Mouse (Mus musculus) neural tube, embryonic 12.5 days (tissue): Measurements from ENCODE around the gene Aifm1. TPM values are rescaled to one million over a fixed set of nuclear protein-coding genes. Genes with fewer than 3 reads are reported as not detected.

Source experiments
- ATAC-seq: fragments of 200-750 bp; cut with Nextera tagmentation; 2 replicates; pipeline ENCODE4 v1.8.0; 2017; ENCODE audit warnings: low read depth, mild to moderate bottlenecking, moderate TSS enrichment, moderate library complexity; ENCODE audit not compliant: low FRiP score
- H3K27ac ChIP-seq: fragments of 300-500 bp; sonication (generic); 2 replicates; pipeline ENCODE4 v1.5.1; 2016
- H3K27me3 ChIP-seq: fragments of 300-500 bp; sonication (generic); replicated peaks from 2 replicates; pipeline ENCODE4 v1.6.1; 2016; ENCODE audit warnings: mild to moderate bottlenecking
- H3K36me3 ChIP-seq: fragments of 300-500 bp; sonication (generic); 2 replicates; pipeline ENCODE4 v1.6.1; 2016; ENCODE audit warnings: mild to moderate bottlenecking
- H3K4me1 ChIP-seq: fragments of 300-500 bp; sonication (generic); 2 replicates; pipeline ENCODE4 v1.6.1; 2016
- H3K4me2 ChIP-seq: fragments of 300-500 bp; sonication (generic); replicated peaks from 2 replicates; pipeline ENCODE4 v1.6.1; 2016; ENCODE audit warnings: mild to moderate bottlenecking
- H3K4me3 ChIP-seq: fragments of 300-500 bp; sonication (generic); 2 replicates; pipeline ENCODE4 v1.5.1; 2016
- H3K9ac ChIP-seq: fragments of 300-500 bp; sonication (generic); 2 replicates; pipeline ENCODE4 v1.6.1; 2016; ENCODE audit warnings: mild to moderate bottlenecking
- H3K9me3 ChIP-seq: fragments of 300-500 bp; sonication (generic); 2 replicates; pipeline ENCODE4 v1.6.1; 2016; ENCODE audit warnings: mild to moderate bottlenecking
- WGBS: fragments of 180-500 bp; shearing (Covaris S2); methylation state at CpG from one replicate; pipeline ENCODE4 v1.1.7; 2016; 5-methylcytosine and 5-hydroxymethylcytosine counted together
- polyA plus RNA-seq: library from polyadenylated mRNA; unstranded; fragments of >200 nt; fragmentation: Nextera tagmentation; extraction: Ambion mirVana; gene quantifications from 2 replicates; pipeline ENCODE4 v1.2.1, GENCODE M21; 2016

Gene Aifm1
- polyA plus RNA-seq: 56.0 and 58.8 TPM in 2 replicates

DNA sequence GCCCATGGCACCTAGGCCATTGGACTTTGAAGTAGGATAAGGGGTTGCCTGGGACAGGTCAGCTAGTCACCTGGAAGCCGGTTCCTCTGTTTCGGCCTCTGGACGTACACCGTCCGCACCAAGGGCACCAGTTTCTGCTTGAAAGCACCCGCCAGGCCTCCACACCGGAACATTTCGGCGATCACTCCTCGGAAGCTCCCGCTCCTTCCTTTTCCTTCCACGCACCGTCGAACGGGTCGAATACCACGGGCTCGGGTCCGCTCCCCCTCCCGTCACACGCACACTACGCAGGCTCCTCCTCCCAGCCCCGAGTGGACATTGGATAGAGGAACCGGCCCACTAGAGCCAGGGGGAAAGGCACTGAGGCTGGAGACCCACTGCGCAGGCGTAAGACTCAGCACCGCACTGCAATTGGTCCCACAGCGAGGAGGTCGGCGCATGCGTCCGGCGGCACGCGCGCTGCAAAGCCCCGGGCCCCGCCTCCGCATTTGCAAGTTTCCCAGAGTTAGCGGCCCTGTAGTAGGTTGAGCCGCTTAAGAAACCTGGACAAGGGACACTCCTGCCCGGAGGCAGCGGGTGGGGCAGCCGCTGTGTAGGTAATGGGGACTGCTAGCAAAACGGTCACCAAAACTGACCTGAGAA lies at the start of gene Aifm1:
Gene Aifm1, minus strand, starts transcription at position 398 of the 642 bp plus-strand sequence.
- no peaks in the 10 kb centered on the region for H3K36me3 ChIP-seq
- peak within 1 kb of the TSS; percentile 48 for H3K4me3 ChIP-seq
- WGBS: 28% methylated on average over 41 of the region's 45 CpGs
- no peaks in the 10 kb centered on the region; the same call in 1 of the 2 replicates for H3K4me1 ChIP-seq
- peak; percentile 97 for ATAC-seq
- H3K27ac ChIP-seq: no peak within 1 kb of the TSS
- no peaks in the 10 kb centered on the region for H3K27me3 ChIP-seq
- no peaks in the 10 kb centered on the region for H3K9me3 ChIP-seq
- peak within 1 kb of the TSS; percentile 55 for H3K9ac ChIP-seq
- peak within 1 kb of the TSS; percentile 61 for H3K4me2 ChIP-seq

DNA sequence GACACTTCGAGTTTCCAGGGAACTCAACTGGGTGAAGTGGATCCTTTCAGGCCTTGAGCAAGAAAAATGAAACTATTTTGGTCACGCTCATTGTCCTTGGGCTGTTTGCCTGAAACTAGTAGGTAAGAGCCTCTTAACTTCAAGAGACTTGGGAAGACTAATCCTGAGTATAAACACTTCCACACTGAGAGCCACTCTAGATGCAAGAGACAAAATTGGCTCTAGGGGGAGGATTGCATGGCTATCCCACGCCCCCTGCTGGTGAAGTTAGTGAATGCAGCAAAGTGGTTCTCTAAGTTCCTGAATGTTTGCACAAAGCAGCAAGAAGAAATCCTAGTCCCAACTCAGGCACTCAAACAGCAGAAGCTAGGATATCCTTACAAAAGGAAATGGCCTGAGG lies 18.8 kb upstream of the Aifm1 start:
- Histone ChIP-seq H3K27me3 (no peaks in the 10 kb centered on the region), H3K4me3 (no peak overlapping the region), H3K4me2 (no peak overlapping the region), H3K36me3 (no peaks in the 10 kb centered on the region), H3K9ac (no peak overlapping the region), H3K4me1 (no peaks in the 10 kb centered on the region), H3K27ac (no peak overlapping the region), H3K9me3 (no peaks in the 10 kb centered on the region)
- ATAC-seq: no peak
- 46% methylated on average over 3 of the region's 3 CpGs for WGBS

DNA sequence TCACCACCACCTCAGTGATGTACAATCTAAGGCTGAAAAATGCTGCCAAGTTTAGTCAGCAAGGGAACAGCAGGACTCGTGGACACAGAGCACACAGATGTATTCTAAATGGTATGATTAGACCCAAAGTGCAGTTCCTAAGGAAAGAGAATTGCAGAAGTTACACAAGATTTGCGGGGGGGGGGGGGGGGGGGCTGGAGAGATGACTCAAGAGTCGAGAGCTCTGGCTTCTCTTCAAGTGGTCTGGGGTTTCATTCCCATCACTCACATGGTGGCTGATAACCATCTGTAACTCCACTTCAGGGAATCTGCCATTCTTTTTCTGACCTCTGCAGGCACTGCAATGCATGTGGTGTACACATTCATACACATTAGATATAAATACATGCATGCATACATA lies 13.1 kb upstream of the Aifm1 start:
- WGBS: 68% methylated on average over 3 of the region's 3 CpGs
- Histone ChIP-seq H3K4me3 (no peak overlapping the region), H3K4me1 (no peaks in the 10 kb centered on the region), H3K27ac (no peak overlapping the region), H3K36me3 (no peaks in the 10 kb centered on the region), H3K27me3 (no peaks in the 10 kb centered on the region), H3K9me3 (no peaks in the 10 kb centered on the region), H3K4me2 (no peak overlapping the region), H3K9ac (no peak overlapping the region)
- ATAC-seq: no peak

DNA sequence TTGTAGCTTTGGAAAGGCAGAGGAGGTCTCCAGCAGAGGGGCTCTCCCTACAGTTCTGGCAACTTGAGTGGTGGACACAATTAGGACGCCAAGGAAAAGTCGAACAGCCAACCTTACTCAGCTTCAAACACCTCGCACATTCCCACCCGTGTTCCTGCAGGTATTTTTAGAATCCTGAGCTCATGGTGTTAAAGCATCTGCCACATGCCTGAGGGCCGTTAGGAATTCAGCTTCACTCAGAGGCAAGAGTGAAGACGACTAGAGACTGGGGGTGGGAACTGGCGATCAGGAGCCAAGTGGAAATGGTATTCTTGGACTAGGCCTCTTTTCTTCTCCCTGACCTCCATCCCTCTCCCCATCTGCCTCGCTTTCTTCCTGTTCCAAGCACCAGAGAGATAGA lies 12.5 kb upstream of the Aifm1 start:
- Histone ChIP-seq H3K27me3 (no peaks in the 10 kb centered on the region), H3K9ac (no peak overlapping the region), H3K4me3 (no peak overlapping the region)

DNA sequence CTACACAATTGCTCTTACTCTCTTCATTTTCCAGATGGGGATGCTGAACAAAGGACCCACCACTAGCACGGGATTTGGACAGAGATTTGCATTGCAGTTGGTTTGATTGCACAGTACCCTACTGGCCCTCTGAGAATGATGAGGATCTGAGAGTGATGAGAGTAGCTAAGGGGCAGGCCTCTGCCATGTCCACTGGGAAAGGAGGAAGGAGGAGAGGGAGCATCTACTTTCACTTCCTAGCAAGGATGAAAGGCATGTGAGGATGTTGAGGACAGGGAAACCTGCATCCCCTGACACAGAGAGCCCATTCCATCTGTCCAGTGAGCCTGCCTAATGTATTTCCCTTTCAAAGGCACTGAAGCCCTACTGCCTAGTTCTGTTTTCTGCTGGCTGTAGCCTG lies 12.0 kb upstream of the Aifm1 start:
- Histone ChIP-seq H3K9ac (no peak overlapping the region), H3K36me3 (no peaks in the 10 kb centered on the region), H3K27ac (no peak overlapping the region), H3K27me3 (no peaks in the 10 kb centered on the region), H3K4me3 (no peak overlapping the region), H3K4me1 (no peaks in the 10 kb centered on the region), H3K4me2 (no peak overlapping the region), H3K9me3 (no peaks in the 10 kb centered on the region)
- no peak for ATAC-seq
- 81% methylated on average over 1 of the region's 1 CpGs for WGBS

More for the DNA sequence above, 12.5 kb upstream of the Aifm1 start:
- no peaks in the 10 kb centered on the region for H3K36me3 ChIP-seq
- no peaks in the 10 kb centered on the region for H3K9me3 ChIP-seq
- no peak for ATAC-seq
- 72% methylated on average over 8 of the region's 8 CpGs for WGBS
- no peak overlapping the region for H3K27ac ChIP-seq
- H3K4me2 ChIP-seq: no peak overlapping the region
- H3K4me1 ChIP-seq: no peaks in the 10 kb centered on the region

DNA sequence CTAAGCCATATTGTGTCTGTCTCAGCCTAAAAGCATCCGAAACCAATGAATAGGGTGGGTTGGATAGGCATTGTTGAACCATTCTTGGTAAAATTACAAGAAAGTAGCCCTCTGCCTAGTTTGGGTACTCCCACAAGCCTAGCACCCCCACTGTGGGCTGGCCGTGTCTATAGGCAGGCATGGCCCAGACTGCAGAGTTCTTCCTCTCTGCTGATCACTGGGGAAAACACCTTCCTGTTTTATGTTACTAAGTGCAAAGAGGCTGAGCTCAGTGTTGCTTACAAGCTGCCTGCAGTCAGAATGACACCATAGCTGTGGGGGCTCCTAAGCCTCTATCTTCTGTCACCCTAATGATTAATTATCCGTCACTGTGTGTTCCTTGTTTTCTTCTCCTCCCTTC lies 10.1 kb upstream of the Aifm1 start:
- WGBS: 72% methylated on average over 3 of the region's 3 CpGs
- Histone ChIP-seq H3K9me3 (no peaks in the 10 kb centered on the region), H3K4me3 (no peak overlapping the region), H3K27me3 (no peaks in the 10 kb centered on the region), H3K36me3 (no peaks in the 10 kb centered on the region), H3K9ac (no peak overlapping the region), H3K27ac (no peak overlapping the region), H3K4me2 (no peak overlapping the region; the same call in 1 of the 2 replicates), H3K4me1 (no peaks in the 10 kb centered on the region)
- ATAC-seq: no peak

DNA sequence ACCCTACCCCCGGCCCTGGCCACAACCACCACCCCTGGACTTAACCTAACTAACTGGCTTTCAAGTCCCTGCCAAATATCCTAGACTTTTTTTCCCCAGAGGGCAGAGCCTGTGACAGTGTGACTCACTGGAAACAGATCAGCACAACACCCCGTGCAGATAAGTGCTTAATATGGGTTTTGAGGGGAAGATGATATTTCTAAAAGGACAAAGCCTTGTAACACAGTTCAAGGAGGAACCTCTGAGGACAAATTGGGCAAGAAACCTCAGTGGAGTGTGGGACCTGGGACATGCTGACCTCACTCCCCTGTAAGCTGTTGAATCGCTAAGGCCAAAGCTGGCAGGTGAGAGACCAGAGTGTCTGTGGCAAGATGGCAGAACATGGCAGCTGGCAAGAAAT lies 8.3 kb upstream of the Aifm1 start:
- WGBS: 84% methylated on average over 3 of the region's 3 CpGs
- no peak overlapping the region for H3K9ac ChIP-seq

DNA sequence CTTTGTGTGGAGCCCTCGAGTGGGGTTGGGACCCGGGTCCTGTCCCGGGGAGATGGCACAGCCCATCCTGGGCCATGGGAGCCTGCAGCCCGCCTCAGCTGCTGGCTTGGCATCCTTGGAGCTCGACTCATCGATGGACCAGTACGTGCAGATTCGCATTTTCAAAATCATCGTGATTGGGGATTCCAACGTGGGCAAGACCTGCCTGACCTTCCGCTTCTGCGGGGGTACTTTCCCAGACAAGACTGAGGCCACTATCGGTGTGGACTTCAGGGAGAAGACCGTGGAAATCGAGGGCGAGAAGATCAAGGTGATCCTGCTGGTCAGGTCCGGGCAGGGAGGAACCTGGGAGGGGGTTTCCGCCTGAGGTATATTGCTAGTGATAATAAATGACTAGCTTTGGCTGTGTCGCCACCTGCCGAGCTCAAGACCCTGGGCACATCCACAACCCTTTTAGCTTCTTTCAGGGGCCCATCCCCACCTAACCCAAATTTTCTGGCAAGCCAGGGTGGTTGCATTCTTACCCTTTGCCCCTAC lies 6.3 kb upstream of the Aifm1 start:
- H3K9ac ChIP-seq: peak overlapping the region; percentile 65
- H3K4me3 ChIP-seq: peak overlapping the region; percentile 42
- ATAC-seq: no peak
- no peaks in the 10 kb centered on the region for H3K9me3 ChIP-seq
- peak overlapping the region; percentile 67 for H3K4me2 ChIP-seq
- 25% methylated on average over 20 of the region's 20 CpGs for WGBS
- no peaks in the 10 kb centered on the region for H3K36me3 ChIP-seq
- H3K27ac ChIP-seq: peak overlapping the region; percentile 68; the same call in 1 of the 2 replicates
- H3K4me1 ChIP-seq: no peaks in the 10 kb centered on the region
- no peaks in the 10 kb centered on the region for H3K27me3 ChIP-seq

More for the DNA sequence above, 8.3 kb upstream of the Aifm1 start:
- Histone ChIP-seq H3K4me3 (no peak overlapping the region), H3K27me3 (no peaks in the 10 kb centered on the region), H3K9me3 (no peaks in the 10 kb centered on the region), H3K4me2 (peak overlapping the region; percentile 67), H3K27ac (no peak overlapping the region), H3K36me3 (no peaks in the 10 kb centered on the region), H3K4me1 (no peaks in the 10 kb centered on the region)
- ATAC-seq: no peak

DNA sequence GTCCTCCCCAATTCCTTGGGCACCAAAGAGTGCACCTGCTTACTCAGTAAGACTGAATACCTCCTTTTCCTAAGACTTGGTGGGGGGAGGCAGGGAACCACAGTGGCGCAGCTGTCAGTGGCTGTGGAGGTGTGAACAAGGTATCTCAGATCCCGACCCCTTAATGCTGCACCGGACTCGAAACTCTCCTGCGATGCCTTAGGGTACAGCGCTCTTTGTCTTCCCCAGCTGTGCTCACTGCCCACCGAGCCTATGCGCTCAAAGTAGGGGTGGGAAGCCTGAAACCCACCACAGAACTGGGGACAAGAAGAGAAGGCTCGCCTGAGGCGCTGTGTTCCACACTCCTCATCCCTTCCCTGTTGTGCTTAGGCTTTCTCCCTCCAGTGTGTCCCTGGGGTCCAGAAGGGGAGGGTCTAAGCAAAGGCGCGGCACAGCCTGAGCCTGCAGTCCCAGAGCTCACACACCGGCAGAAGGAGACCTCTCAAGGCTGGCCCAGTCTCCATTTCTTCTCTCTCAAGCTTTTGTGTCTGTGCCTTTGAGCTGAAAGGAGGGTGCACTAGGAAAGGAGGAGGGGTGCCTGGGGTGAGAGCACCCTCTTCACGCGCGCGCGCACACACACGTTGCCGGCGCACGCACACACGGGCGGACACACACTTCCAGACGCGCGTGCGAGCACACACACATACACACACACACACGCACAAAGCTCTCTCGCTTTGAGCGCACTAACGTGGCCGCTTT lies 5.6 kb upstream of the Aifm1 start, which contains the start of gene Rab33a:
Gene Rab33a, plus strand, starts transcription at position 478 of the 741 bp plus-strand sequence.
- ATAC-seq: peak; percentile 82
- Histone ChIP-seq H3K4me3 (peak within 1 kb of the TSS; percentile 42), H3K9ac (peak within 1 kb of the TSS; percentile 65)

DNA sequence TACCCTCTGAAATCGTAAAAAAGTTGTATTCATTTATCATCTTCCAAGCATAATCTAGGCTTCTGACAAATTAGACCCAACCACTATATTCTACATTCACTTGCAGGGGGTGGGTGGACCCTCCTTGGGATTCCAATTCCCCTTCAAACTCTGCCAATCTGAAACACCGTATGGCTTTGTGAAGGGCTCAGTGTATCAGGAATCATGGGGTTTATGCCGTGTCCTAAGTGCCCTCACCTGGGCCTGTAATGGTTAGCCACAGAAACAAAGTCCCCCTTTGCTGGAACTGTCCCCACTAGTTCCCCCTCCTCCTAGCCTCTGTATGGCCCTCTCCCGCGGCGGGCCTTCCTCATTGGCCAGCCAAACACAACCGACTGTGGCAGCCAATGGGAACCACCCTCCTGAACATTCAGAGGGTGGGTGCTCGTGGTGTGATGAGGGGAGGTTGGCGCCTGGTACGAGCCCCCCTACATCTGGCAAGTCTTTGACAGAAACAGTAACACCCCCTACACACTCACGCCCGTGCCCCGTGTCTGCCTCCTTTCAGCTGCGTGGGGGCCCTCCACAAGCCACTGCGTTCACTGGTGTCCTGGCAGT lies 4.9 kb upstream of the Aifm1 start:
- Histone ChIP-seq H3K4me3 (peak overlapping the region; percentile 42), H3K36me3 (no peaks in the 10 kb centered on the region), H3K9ac (peak overlapping the region; percentile 65), H3K27ac (peak overlapping the region; percentile 68), H3K4me2 (peak overlapping the region; percentile 67), H3K27me3 (no peaks in the 10 kb centered on the region), H3K4me1 (no peaks in the 10 kb centered on the region), H3K9me3 (no peaks in the 10 kb centered on the region)
- 30% methylated on average over 15 of the region's 15 CpGs for WGBS
- ATAC-seq: peak; percentile 95

More for the DNA sequence above, 5.6 kb upstream of the Aifm1 start, which contains the start of gene Rab33a:
- no peaks in the 10 kb centered on the region for H3K27me3 ChIP-seq
- H3K36me3 ChIP-seq: no peaks in the 10 kb centered on the region
- H3K9me3 ChIP-seq: no peaks in the 10 kb centered on the region
- 18% methylated on average over 33 of the region's 33 CpGs for WGBS
- H3K4me2 ChIP-seq: peak within 1 kb of the TSS; percentile 67
- peak within 1 kb of the TSS; percentile 68 for H3K27ac ChIP-seq
- no peaks in the 10 kb centered on the region for H3K4me1 ChIP-seq

DNA sequence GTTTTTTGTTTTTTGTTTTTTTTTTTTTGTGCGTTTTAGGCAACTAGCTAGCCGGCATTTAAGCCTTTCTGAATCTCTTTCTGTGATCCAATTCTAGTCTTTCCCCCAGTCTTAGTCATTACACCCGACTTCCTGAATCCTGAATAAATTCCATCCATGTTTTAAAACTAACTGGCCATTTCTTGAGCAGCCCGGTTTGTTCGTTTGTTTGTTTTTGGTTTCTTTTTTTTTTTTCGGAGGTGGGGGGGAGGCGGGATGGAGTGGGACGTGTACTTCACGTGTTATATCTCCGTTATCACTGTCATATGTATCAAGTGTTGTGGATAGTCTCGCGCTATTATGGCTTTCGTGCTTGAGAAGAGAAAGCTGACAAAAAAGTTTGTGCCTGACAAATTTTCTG lies 461 bp upstream of the Aifm1 start:
- 15% methylated on average over 13 of the region's 13 CpGs for WGBS
- peak overlapping the region; percentile 48 for H3K4me3 ChIP-seq
- H3K27ac ChIP-seq: no peak overlapping the region
- no peaks in the 10 kb centered on the region for H3K36me3 ChIP-seq
- no peaks in the 10 kb centered on the region for H3K27me3 ChIP-seq
- no peak for ATAC-seq
- peak overlapping the region; percentile 61 for H3K4me2 ChIP-seq
- H3K9ac ChIP-seq: no peak overlapping the region
- H3K4me1 ChIP-seq: no peaks in the 10 kb centered on the region; the same call in 1 of the 2 replicates
- no peaks in the 10 kb centered on the region for H3K9me3 ChIP-seq

DNA sequence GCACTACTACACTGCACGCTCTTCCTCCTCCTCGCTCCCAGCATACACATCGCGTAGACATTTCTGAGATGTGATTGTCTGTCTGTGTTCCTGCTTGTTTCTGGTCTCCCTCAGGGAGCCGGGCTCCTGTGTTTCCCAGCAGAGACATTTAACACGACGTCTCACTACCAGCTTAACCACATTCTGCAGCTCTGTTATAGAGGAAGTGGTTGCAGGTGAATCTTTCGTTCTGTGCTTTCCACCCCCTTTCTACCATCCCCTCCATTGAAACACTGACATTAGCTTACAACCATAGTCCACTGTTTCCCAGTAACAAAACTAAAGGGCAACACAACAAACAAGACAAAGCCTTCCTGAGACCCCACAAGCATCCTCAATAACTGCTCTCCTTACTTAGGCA lies 19.6 kb downstream of the Aifm1 start:
- WGBS: 91% methylated on average over 8 of the region's 8 CpGs

More for the DNA sequence above, 19.6 kb downstream of the Aifm1 start:
- Histone ChIP-seq H3K27ac (no peak overlapping the region), H3K4me2 (no peak overlapping the region), H3K27me3 (no peaks in the 10 kb centered on the region), H3K36me3 (no peaks in the 10 kb centered on the region; the same call in 1 of the 2 replicates), H3K4me3 (no peak overlapping the region), H3K9me3 (no peaks in the 10 kb centered on the region), H3K9ac (no peak overlapping the region), H3K4me1 (no peaks in the 10 kb centered on the region)
- no peak for ATAC-seq
